Mouse (Mus musculus): ENCODE data around the gene Pomgnt2.

- TF ChIP-seq HCFC1 (IDR thresholded peaks at IDR 0.05; ENCODE audit: borderline replicate concordance, insufficient read depth, low read length) = no peak
- no peak for TF ChIP-seq ZC3H11A (IDR thresholded peaks at IDR 0.05; ENCODE audit: borderline replicate concordance, low read depth, low read length)
- no peak for TF ChIP-seq CHD2 (IDR thresholded peaks at IDR 0.05; ENCODE audit: low read depth, low read length)
- no peak for TF ChIP-seq ZNF384 (IDR thresholded peaks at IDR 0.05; ENCODE audit: low read depth, low read length)
These were observed 3.9 kb downstream of the Pomgnt2 start for GRCm38 (mm10) chr9:121993047-121993446.

All from ES-E14 (cell line).